Comparison of ENCODE assay signal across 8 mouse cellular contexts in the genomic region with DNA sequence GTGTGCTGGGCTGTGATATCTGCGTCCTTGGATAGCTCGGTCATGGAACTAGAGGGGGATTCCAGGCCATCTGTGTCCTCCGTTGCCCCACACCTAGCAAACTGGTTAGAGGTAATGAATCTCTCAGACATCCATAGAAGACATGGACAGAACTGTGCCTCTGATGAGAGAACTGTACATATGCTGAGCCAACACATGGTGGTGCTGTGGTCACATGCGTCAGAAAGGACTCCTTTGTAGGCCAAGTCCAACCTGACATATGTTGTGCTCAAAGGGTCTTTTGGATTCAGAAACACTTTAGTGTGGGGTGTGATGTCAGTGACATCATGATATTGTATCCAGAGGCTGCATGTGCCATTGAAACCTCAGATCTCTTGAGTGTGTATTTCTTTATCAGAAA. TPM values are rescaled to one million over a fixed set of nuclear protein-coding genes. Genes with fewer than 3 reads are reported as not detected.
DNase-seq lines count a peak whose midpoint lies in the region.

No protein-coding gene starts in this region.

- peak; percentile 74 for DNase-seq in CD4-positive helper T cell, adult 2 months (ENCODE audit: low read depth, low spot score)
- peak; percentile 52 for DNase-seq in MEL-GATA-1-ER (ENCODE audit: extremely low read depth, low read depth)
- DNase-seq in embryo, embryonic 10.5 days (ENCODE audit: low spot score) = peak; percentile 68
- peak; percentile 33 to 49 for DNase-seq in heart, postnatal 14 days
- DNase-seq in kidney, postnatal 36 days = peak; percentile 19 to 66
- DNase-seq in lung, postnatal 10 days = peak; percentile 16
- peak; percentile 80 for DNase-seq in retina, embryonic 14.5 days (ENCODE audit: low spot score)
- DNase-seq in gastrocnemius, adult 18-20 months (ENCODE audit: low spot score) = no peak

- intact Hi-C loops in heart, postnatal 14 days (cut with DNase I) = loop anchor here (2.0 to 5.0 kb wide), 3 partner anchors 154 to 987 kb away; no protein-coding TSS in a partner anchor

RNA-seq across cellular contexts. Expression of a gene that starts 19.4 kb away (rescaled TPM):
- total RNA-seq in heart, postnatal 14 days (2021) = under 1 TPM in 1 of 2 experiments, not detected in 1; 0.48 TPM
- total RNA-seq in gastrocnemius, adult 18-20 months (2021) = not detected
